Mouse (Mus musculus) erythroblast, embryonic 14.5 days (primary cell): ENCODE data around the gene Trip11.

Experiments used
- GATA1 ChIP-seq: IDR thresholded peaks from 2 replicates; pipeline ENCODE4 v1.6.1; 2012; ENCODE audit warnings: low read length, inconsistent platforms, mixed read lengths
- TAL1 ChIP-seq: IDR thresholded peaks from 3 replicates; pipeline ENCODE4 v1.6.1; 2012; ENCODE audit warnings: low read length, inconsistent platforms, mixed read lengths

DNA sequence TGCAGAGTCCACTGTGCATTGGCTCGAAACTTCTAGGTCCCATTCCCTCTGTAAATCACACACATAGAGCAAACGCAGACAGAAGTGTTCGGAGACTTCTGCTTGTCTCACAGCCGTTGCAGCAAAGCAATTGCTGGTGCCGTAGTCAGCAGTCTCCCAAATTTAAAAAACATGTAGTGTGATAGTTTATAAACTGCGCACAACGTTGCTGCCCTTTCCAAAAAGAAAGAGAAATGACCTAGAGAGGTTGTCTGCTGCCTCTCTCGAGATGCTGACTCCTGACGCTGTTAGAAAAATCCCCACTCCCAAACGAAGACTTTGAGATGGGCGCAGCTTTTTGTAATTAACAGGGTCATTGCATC is 94.8 kb downstream of the Trip11 start:
- no peak for TF ChIP-seq GATA1
- TF ChIP-seq TAL1, result no peak
